Mouse (Mus musculus) kidney, postnatal 0 days (tissue): ENCODE measurements at regions not wholly inside any gene's neighbourhood (a gene's known extent, or its start where the extent isn't known, plus 50 kb on each side); places are given as distances from the start of the nearest gene placed in this dataset.

Source experiments
- ATAC-seq: fragments of 200-750 bp; cut with Nextera tagmentation; replicated peaks from 2 replicates; pipeline ENCODE4 v1.8.0; 2017; ENCODE audit warnings: low read depth, moderate number of reproducible peaks, moderate TSS enrichment, moderate library complexity; ENCODE audit not compliant: low FRiP score
- DNase-seq: peaks from one replicate; pipeline ENCODE4 v3.0.0-alpha.2; 2016; ENCODE audit warnings: low spot score
- H3K27ac ChIP-seq: fragments of 300-500 bp; sonication (generic); 2 replicates; pipeline ENCODE4 v1.5.1; 2014; ENCODE audit warnings: mild to moderate bottlenecking
- H3K27me3 ChIP-seq: fragments of 300-500 bp; sonication (generic); 2 replicates; pipeline ENCODE4 v1.6.1; 2014; ENCODE audit warnings: low read length, mixed read lengths; ENCODE audit not compliant: insufficient read depth
- H3K36me3 ChIP-seq: fragments of 300-500 bp; sonication (generic); 2 replicates; pipeline ENCODE4 v1.6.1; 2014; ENCODE audit warnings: low read length, mixed read lengths; ENCODE audit not compliant: insufficient read depth
- H3K4me1 ChIP-seq: fragments of 300-500 bp; sonication (generic); replicated peaks from 2 replicates; pipeline ENCODE4 v1.6.1; 2014; ENCODE audit warnings: antibody characterized with exemption, low read length, mixed read lengths; ENCODE audit not compliant: insufficient read depth
- H3K4me2 ChIP-seq: fragments of 300-500 bp; sonication (generic); 2 replicates; pipeline ENCODE4 v1.6.1; 2014; ENCODE audit warnings: mild to moderate bottlenecking, low read length, moderate library complexity, mixed read lengths
- H3K4me3 ChIP-seq: fragments of 300-500 bp; sonication (generic); replicated peaks from 2 replicates; pipeline ENCODE4 v1.5.1; 2014; ENCODE audit warnings: low read depth, low read length
- H3K9ac ChIP-seq: fragments of 300-500 bp; sonication (generic); 2 replicates; pipeline ENCODE4 v1.6.1; 2014; ENCODE audit warnings: low read depth, low read length
- H3K9me3 ChIP-seq: fragments of 300-500 bp; sonication (generic); replicated peaks from 2 replicates; pipeline ENCODE4 v1.6.1; 2016; ENCODE audit warnings: low read length, inconsistent platforms, mixed read lengths
- CTCF ChIP-seq: IDR thresholded peaks from 2 replicates; pipeline ENCODE4 v1.5.1; 2016; ENCODE audit warnings: antibody characterized with exemption, low read depth, mild to moderate bottlenecking, moderate library complexity
- WGBS: fragments of 180-500 bp; shearing (Covaris S2); extraction: QIAGEN DNeasy Blood & Tissue Kit; methylation state at CpG from one replicate; pipeline ENCODE4 v1.1.7; 2014; 5-methylcytosine and 5-hydroxymethylcytosine counted together

GRCm38 (mm10) chr7:64025155-64025554, 86.4 kb upstream of the Klf13 start:
- Histone ChIP-seq H3K27ac (no peak overlapping the region), H3K4me1 (no peaks in the 10 kb centered on the region), H3K4me3 (no peak overlapping the region), H3K36me3 (no peaks in the 10 kb centered on the region), H3K27me3 (no peaks in the 10 kb centered on the region), H3K9ac (no peak overlapping the region), H3K4me2 (no peak overlapping the region), H3K9me3 (no peaks in the 10 kb centered on the region)
- DNase-seq (no peak), ATAC-seq (no peak)
- no peak for TF ChIP-seq CTCF
- 89% methylated on average over 2 of the region's 2 CpGs for WGBS

GRCm38 (mm10) chr7:64024253-64024652, 85.5 kb upstream of the Klf13 start:
- H3K9ac ChIP-seq: no peak overlapping the region
- H3K9me3 ChIP-seq: no peaks in the 10 kb centered on the region
- H3K36me3 ChIP-seq: no peaks in the 10 kb centered on the region
- no peaks in the 10 kb centered on the region for H3K27me3 ChIP-seq
- no peaks in the 10 kb centered on the region for H3K4me1 ChIP-seq
- H3K27ac ChIP-seq: no peak overlapping the region
- no peak for ATAC-seq
- no peak for TF ChIP-seq CTCF
- H3K4me3 ChIP-seq: no peak overlapping the region
- WGBS: 78% methylated on average over 4 of the region's 4 CpGs
- no peak overlapping the region for H3K4me2 ChIP-seq
- no peak for DNase-seq

DNA sequence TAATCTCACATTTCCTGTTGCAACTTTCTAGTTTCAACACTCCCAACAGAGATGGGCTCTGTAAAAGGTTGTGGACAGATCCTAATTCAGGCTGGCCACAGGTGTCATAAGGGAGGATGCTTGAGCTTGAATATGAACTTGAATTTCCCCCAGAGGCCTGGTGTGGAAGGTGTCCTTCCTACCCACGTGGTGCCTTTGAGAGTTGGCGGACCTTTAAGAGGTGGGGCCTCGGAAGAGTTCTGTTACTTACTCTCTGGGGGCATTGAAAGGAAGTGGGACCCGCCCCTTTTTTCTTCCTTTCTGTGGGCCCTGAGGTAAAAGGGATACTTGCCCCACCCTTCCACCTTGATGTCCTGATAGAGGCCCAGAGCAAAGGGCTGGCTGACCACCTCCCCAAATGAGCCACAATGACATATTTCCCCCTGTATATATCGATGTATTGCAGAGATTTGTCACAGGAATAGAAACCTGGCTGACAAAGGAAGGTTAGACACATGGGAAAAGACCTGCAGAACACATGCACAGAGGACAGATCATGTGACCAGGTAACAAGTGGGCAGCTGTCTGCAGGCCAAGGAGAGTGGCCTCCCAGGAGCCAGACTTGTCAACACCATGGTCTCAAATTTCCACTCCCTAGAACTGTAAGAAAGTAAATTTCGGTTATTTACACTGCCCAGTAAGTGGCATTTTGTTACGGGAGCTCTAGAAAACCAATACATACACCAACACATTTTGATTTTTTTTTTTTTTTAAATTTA, 84.2 kb upstream of the Klf13 start:
- Histone ChIP-seq H3K27me3 (no peaks in the 10 kb centered on the region), H3K36me3 (no peaks in the 10 kb centered on the region), H3K4me1 (no peaks in the 10 kb centered on the region), H3K9ac (no peak overlapping the region), H3K27ac (no peak overlapping the region), H3K9me3 (no peaks in the 10 kb centered on the region), H3K4me2 (no peak overlapping the region), H3K4me3 (no peak overlapping the region)
- WGBS: 53% methylated on average over 7 of the region's 7 CpGs
- no peak for DNase-seq
- ATAC-seq: no peak
- TF ChIP-seq CTCF: no peak

GRCm38 (mm10) chr7:64021241-64022108, 82.8 kb upstream of the Klf13 start:
- Histone ChIP-seq H3K9ac (no peak overlapping the region), H3K4me2 (no peak overlapping the region), H3K4me3 (no peak overlapping the region), H3K36me3 (no peaks in the 10 kb centered on the region), H3K27ac (no peak overlapping the region), H3K27me3 (no peaks in the 10 kb centered on the region), H3K4me1 (no peaks in the 10 kb centered on the region), H3K9me3 (no peaks in the 10 kb centered on the region)
- DNase-seq (no peak), ATAC-seq (no peak; the same call in 1 of the 2 replicates)
- no peak for TF ChIP-seq CTCF
- 56% methylated on average over 9 of the region's 9 CpGs for WGBS

- H3K27me3 ChIP-seq: no peaks in the 10 kb centered on the region
- no peaks in the 10 kb centered on the region for H3K36me3 ChIP-seq
- no peaks in the 10 kb centered on the region for H3K9me3 ChIP-seq
- no peak for DNase-seq
- 76% methylated on average over 3 of the region's 3 CpGs for WGBS
- TF ChIP-seq CTCF: no peak
- no peak overlapping the region for H3K4me2 ChIP-seq
- ATAC-seq: no peak
- H3K9ac ChIP-seq: no peak overlapping the region
- no peak overlapping the region for H3K4me3 ChIP-seq
- no peaks in the 10 kb centered on the region for H3K4me1 ChIP-seq
- no peak overlapping the region for H3K27ac ChIP-seq
Measured at GRCm38 (mm10) chr7:64018107-64018506, 79.4 kb upstream of the Klf13 start.

GRCm38 (mm10) chr7:64016874-64017273, 78.2 kb upstream of the Klf13 start:
- Histone ChIP-seq H3K36me3 (no peaks in the 10 kb centered on the region), H3K9me3 (no peaks in the 10 kb centered on the region), H3K4me2 (no peak overlapping the region), H3K4me3 (no peak overlapping the region), H3K27me3 (no peaks in the 10 kb centered on the region), H3K4me1 (no peaks in the 10 kb centered on the region), H3K9ac (no peak overlapping the region), H3K27ac (no peak overlapping the region)
- no peak for TF ChIP-seq CTCF
- peak; percentile 22 for DNase-seq
- ATAC-seq: no peak
- WGBS: 55% methylated on average over 3 of the region's 3 CpGs
